Mouse (Mus musculus) small intestine, adult 2 months (tissue): ENCODE data around the gene Gpld1.

ENCODE experiments used
- CTCF ChIP-seq: fragments of 200-500 bp; IDR thresholded peaks from 2 replicates; pipeline ENCODE4 v1.5.1; 2012; ENCODE audit warnings: low read depth, mild to moderate bottlenecking, control low read depth, inconsistent platforms, low read length, moderate library complexity, mixed read lengths; ENCODE audit not compliant: insufficient replicate concordance, insufficient read length; ENCODE audit errors: extremely low read depth
- POLR2A ChIP-seq: fragments of 200-500 bp; IDR thresholded peaks from 2 replicates; pipeline ENCODE4 v1.6.1; 2012; ENCODE audit warnings: low read depth, mild to moderate bottlenecking, control low read depth, inconsistent platforms, low read length, moderate library complexity

DNA sequence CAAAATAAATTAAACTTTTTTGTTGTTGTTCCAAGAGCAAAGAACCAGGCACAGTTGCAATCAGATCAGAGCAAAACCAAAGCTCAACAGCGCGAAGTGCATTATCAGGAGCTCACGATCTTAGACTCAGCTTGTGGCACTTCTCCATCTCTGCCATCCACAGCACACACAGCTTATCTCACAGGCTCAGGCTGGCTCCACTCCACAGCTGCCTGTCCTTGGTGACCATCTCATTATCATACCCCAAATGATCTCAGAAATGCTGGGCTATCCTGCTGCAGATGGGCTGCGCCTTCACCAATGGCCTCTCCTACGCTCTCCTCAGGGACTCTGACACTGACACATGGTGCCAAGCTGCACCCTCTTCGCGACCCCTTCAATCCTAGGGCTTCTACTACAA is 9.8 kb upstream of the Gpld1 start:
- no peak for TF ChIP-seq CTCF
- TF ChIP-seq POLR2A = no peak
